Mouse (Mus musculus) NIH3T3 (cell line): ENCODE measurements around the gene Dock9.

ENCODE experiments used
- DNase-seq: peaks from one replicate; pipeline ENCODE4 v3.0.0-alpha.2; 2012; ENCODE audit warnings: low read depth

Gene Dock9

DNA sequence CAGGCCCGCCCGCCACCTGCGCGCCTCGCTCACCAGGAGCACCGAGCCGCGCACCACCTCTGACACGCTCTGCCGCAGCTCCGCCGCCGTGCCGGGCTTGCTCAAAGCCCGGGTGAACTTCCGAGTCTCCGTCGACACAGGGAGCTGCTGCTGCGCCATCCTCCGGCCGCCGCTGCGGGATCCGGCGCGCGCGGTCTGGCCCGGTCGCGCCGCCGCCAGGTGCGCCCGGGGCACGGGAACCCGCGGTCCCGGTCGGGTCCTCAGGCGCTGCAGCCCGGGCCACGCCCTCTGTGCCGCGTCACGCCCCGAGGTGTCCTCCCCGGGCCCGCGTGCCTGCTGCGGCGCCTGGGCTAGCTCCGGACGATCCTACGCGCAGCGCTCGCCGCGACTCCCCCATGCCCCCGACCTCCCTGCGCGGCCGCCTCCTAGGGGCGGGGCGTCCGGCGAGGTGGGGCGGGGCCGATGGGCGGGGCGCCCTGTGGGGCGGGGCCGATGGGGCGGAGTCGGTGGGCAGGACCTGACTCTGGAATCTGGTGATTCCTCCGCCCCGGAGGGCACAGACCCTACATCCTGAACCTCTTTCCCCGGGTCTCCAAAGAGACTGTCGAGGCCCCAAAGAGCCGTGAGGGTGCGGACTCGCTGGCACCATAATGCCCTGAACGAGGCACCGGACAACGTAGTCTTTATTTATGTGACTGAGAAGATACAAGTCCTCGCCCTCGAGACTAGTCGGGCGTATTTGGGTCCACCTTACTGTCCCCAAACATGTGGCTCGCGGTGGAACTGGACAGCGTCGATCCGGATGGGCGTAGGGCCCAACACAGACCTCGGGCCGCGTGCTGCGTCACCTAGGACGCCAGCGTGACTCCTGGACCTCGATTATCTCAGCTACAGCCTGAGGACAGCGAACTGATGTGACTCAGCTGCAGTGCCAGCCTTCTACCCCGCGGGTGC is at the start of gene Dock9:
Gene Dock9 (minus strand): TSS at position 381 of the 954 bp plus-strand sequence.
- peak; percentile 91 for DNase-seq

DNA sequence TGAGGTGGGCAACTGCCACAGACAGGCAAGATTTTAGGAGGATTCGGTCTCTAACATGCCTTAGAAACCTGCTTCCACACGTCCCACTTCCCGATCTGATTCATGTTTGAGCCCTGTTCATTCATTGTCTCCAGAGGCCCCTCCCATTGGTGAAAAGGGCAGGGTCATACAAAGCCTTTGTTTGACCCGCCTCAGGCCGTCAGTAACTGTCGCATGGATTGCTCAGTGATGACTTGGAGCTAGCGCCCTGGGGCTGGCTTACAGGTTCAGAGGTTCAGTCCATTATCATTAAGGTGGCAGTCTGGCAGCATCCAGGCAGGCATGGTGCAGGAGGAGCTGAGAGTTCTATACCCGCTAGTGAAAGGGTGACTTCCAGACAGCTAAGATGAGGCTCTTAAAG is 46.8 kb upstream of the Dock9 start:
- DNase-seq = no peak

DNA sequence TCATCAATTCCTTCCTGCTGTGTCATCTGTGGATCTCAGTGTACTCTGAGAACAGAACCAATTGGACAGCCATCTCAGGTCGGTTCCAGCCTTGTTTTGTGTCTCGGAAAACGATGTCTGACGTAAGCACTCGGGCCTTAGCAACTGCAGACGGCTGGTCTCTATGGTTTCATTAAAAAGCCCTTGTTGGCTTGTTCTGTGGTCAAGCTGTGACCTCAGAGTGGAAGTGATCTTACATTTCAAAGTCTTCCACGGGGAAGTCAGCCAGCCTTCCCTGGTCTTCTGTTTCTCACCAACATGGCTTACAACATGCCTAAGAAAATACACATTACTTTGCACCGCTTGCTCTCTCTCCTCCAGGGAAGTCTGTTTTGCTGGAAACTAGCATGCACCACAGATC is 42.6 kb upstream of the Dock9 start:
- no peak for DNase-seq

DNA sequence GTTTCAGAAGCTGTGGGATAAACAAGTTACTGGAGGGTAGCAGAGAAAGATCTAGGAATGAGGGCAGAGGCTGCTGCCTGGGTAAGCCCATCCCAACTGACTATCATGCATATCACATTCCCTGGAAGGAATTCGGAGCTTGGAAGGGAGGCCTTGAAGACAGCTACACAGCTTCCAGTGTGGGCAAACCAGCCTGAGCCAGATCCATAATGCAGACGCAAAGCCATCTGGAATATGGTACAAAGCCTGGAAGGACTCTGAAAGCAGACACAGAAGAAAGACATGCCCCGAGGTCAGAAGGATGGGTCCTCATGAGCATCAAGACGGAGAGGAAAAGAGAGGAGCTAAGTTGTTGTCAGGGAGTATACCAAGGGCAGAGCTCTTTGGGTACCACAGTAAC is 40.5 kb upstream of the Dock9 start:
- no peak for DNase-seq

DNA sequence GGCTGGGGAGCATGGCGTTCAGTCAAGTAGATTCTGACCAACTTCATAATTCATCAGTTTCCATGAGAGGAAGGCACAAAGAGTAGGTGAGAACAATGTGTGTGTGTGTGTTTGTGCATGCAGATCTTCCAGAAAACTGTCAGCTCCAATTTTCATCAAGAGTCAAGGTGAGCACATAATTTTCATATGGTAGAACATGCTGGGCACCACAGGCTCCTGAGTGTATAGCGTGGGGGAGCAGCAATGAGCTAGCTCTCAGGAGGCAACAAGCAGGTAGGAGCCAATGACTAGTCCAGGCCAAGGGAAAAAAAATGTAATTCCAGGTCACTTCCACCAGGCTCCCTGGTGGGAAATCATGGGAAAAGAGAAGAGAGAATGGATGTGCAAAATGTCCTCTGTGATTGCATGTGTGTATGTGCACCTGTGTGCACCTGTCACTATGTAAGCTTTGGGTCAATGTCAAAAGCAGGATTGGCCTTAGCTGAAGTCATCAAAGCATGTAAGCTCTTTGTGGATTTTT is 35.4 kb upstream of the Dock9 start:
- DNase-seq = no peak

DNA sequence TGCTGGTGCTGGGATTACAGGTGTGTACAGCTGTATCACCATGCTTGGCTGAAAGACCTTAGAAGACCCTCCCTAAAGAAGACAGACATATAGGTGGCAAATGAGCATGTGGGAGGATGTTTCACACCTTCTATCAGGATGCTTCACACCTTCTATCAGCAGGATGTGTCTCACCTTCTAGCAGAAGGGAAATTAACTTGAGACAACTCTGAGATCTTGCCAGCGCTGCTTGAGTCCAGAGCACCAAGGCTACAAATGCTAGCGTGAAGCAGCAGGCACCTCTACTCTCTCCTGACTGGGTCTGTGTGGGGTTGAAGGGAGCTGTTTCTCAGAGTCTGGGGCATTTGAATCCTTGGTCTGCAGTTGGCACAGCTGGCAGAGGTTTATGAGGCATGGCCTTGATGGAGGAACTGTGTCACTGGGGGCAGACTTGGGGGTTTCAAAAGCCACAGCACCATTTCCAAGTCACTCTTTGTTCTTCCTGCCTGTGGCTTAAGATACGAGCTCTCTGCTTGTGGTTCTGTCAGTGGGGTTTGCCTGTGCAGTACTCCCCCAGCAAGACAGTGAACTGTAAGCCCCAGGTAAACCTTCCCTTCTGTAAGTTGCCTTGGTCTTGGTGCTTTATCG is 32.3 kb upstream of the Dock9 start:
- DNase-seq = no peak

DNA sequence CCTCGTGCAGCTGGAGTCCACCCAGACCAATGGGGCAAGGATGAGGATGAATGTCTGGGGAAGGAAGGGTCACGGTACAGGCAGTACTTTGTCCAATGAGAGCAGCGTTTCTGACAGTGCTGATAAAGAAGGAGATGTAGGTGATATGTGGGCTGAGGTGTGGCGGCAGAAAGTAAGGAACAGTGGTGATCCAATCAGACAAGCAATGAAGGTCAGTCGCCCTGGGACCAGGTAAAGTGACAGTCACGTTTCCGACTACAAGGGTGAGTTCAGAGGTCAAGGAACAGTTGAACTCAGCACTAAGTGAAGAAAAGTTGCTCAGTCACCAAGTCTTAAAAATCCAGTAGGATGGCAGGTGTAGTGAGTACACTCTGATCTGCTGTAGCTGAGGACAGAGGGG is 29.5 kb upstream of the Dock9 start:
- peak; percentile 16 for DNase-seq

DNA sequence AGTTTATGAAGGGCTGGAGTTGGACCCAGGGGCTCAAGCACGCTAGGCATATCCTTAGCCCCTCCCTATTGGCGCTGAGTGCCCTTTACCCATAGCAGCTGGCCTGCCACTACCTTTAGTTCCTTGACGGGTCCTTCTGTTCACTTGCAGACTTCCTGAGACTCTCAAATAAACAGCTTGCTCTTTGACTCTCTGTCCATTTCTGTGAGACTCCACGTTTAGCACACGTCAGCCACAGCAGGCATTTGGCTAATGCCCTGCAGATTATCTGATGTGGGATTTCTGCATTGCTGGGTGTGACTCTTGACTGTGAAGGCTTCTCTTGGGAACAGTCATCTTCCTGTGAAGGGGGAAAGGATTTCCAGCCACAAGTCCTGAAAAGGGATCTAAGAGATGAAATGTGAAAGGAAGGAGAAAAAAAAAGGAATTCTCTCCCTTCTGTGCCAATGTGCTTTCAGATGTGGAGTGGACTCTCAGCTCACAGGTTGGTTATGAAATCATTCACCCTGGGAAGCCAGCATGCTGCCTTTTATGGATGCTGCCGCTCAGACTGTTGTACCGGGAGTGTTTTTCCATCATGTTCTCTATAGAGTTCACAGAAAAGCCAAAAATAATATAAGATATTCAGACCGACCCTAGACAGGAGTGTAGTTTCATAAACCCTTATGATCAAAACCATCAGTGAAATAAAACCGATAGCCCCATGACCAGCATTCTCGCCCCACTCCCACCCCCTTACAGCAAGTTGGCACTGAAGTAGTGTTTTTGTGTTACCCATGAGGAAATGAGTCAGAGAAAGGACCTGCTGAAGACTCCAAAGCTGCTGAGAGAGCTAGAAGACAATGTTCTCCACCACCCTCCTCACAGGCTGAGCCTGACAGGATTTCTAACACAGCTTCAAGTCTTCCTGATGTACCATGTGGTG is 28.1 kb upstream of the Dock9 start:
- DNase-seq = peak; percentile 86

DNA sequence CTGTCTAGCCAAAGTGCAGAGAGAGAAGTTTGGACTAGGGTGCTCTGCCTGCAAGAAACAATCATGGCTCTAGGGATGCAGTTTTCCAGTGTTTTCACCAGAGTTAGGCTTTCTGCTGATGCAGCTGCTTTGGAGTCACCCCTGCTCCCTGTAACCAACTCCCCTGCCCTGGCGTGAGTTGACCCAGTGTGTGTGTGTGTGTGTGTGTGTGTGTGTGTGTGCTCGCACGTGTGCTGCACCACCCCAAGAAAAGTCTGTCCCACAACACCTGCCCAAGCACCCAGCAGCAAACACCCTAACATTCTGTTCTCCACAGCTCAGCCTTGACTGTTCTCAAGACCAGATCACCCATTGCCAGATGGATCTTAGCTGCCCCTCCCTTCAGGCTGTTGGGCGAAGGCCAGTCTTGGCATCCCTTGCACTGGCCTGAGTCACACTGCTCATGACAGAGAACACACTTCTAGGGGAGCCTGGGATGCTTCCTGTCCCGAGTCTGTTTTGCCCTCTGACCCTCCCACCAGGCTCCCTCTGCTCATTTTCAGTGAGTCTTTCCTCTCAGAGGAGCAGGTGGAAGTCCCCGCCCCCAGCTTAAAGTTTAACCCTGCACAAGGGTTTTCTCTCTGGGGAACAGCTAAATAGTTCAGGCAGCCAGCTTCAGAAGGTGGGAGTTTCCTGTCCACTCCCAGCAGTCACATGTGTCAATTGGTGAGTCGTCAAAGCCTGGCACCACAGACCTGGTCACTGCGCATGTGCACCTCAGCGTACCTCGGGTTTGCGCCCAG is 26.9 kb upstream of the Dock9 start:
- peak; percentile 97 for DNase-seq

DNA sequence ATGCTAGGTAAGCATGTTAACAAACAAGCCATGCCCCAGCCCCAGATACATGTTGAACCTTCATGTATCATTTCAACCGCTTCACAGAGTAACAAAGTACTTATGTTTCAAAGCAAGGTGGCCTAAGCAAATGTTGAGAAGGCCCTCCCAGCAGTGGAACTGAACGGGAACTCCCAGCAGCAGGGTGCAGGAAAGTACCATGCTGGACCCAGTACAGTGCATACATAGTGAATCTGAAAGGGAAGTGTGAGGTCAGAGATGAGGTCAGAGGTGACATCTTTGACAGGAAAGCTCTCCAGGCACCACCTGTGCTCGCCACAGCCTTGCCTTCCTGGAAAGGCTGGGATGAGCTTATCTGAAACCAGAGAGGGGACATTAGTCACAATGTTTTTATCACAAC is 25.4 kb upstream of the Dock9 start:
- DNase-seq = no peak

DNA sequence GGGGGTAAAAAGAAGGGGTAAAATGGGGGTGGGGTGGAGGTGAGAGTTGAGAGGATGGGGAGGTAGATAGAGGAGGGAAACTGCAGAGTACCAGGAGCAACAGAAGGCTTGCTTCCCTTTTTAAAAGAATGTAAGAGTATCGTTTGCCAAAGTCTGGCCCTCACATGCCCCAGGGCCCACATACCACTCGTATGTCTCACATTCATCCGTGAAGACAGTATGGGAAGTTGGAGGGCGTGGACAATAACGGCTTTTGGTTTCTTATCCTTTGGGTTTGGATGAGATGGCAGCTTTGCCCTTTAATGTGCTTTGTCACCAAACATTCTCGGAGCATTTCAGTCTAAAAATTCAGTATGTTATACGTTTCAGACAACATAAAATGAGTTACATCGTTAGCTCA is 24.9 kb upstream of the Dock9 start:
- peak; percentile 84 for DNase-seq

DNA sequence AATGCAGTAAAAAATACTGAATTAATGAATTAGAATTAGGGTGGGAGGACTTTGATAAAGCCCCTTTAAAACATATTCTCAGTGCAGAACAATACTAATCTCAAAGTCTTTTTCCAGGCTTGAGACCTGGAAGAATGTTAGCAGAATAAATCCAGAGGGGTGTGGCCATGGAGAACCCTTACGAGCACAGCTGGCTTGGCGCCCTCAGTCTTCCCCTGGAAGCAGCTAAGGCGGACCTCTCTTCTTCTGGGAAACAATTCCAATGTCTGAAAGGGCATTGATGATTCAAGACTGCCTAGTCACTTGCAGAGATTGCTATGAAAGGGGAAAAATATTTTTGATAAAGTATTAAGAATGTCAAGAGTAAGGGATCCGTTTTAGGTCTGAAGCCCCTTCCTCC is 9.2 kb upstream of the Dock9 start:
- DNase-seq = peak; percentile 61

DNA sequence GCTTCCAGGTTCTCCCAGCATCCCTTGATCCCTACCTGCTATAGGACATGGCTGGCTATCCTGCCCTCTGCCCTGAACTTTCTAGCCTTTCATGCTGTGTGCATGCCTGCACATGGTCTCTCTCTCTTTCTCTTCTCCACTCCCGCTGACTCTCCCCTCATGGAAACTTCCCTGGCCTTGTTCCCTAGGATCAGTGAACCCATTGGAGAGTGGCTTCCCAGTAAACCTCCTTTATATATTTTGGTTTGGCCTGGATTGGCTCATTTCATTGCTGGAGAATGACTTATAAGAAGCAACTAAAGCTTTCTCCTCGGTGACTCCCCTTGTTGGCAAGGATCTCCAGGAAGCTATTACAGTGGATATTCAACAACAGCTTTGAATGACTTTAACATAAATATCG is 8.7 kb upstream of the Dock9 start:
- peak; percentile 58 for DNase-seq

DNA sequence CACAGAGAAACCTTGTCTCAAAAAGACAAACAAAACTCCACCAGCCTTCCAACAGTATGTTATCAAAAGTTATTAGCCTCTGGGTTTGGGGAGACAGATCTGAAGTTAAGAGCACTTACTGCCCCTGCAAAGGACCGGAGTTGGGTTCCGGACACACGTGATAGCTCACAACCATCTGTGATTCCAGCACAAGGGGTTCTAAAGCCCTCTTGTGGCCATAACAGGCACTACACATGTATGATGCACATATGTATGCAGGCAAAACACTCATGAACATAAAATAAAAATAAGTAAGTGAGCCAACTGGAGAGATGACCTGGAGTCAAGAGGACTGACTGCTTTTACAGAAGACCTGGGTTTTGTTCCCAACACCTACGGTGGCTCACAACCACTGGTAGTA is 6.8 kb upstream of the Dock9 start:
- peak; percentile 33 for DNase-seq

DNA sequence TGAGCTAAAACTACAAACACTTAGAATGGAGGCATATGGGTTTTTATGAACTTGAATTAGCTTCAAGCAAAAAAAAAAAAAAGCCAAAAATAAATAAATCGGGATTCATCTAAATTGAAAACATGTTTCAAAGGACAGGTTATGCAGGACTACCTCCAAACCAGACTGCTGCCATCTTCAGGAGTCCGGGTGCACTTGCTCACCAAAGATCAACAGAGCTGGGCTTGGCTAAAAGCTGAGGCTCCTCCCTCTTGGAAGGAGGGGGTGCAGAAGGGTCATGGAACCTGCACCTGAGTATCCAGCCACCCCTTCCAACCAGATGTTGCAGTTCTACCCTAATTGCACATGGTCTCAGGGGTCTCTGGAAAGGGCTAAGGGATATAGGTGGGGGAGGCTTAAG is 3.3 kb upstream of the Dock9 start:
- peak; percentile 40 for DNase-seq

DNA sequence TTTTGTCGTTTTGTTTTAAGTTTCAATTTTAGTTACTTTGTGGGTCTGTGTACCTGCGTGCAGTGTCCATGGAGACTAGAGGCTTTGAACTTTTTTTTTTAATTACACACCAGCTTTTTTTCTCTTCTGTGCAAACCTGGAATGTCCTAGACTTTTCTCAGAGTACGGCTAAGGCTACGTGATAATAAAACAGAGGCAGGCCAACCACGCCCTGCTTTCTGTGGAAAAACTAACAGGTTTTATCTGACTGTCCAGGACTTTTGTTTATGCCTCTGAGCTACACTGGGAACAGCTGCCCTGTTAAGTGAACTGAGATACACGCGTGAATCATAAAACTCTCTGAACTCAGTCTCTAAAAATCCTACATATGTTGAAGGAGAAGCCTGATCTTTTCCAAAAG is 1.5 kb upstream of the Dock9 start:
- no peak for DNase-seq

DNA sequence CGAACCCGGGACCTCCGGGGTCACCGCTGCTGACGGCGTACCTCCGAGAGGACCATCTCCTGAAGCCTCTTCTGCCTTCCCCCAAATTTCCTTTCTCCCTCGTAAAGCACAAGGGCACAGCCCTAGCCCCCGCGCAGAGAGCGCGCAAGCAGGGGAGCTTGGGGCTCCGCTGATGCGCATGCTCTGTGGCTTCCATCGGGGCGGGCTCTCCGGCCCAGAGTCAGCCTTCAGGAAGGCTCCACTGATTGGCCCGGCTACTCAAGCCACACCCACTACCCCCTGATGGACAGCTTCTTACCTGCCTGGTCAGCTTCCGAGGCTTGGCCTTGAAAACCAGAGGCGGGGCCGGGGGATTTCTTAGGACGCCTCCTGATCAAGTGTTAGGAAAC is 768 bp upstream of the Dock9 start:
- peak; percentile 95 for DNase-seq

DNA sequence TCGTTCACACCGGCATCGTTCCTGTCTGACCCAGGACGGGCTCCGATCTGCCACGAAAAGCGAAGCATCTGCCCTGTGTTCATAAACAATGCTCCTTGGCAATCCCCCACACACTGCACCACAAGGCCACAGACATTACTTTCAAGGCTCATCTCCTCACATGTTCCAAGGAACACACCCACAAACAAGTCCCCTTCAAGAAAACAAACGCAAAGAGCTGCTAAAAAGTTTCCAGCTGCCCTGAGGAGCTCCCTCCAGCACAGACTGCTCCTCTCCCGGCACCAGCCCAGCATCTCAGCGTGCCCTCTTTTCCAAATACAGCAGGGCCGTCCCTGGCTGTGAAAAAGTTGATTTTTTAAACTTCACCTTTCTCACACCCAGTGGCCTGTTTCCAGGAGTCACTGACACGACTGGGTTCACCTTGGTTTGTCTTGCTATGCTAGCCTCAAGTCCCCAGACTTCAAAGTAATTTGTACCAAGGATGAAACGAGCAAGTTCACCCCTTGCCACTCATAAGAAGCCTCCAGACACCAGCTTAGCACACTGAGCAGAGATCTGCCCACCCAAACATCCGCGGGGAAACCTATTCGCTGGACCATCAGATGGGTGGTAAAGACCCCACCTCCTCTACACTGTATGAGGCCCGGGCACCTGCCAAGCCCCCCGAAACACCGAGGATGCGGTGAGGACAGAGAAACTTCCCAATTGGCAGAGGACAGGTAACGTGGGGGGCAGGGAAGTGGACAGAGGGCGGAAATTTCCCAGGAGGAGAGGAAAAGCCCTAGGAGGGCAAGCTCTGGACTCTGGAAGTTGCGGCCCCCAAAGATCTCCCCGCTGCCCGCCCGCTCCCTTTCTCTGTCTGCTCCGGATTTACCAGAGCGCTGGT is 823 bp downstream of the Dock9 start:
- DNase-seq = no peak

DNA sequence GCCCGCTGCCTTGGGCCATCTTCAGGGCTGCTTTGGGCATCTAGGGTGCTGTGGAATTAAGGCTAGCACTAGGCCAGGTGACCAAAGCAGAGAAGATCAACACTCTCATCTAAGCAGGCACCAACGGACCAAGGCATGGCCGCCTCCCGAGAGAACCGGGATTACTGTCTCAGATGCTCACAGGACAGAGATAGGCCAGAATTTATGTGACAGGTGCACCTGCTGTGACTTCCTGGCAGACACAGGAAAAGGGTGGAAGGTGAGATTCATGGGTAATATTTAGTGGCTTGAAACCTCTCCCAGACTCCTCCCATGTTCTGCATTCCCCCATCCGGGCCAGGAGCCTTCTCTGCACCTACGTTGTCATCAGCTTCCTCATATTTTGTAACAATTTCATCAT is 2.1 kb downstream of the Dock9 start:
- DNase-seq = no peak

DNA sequence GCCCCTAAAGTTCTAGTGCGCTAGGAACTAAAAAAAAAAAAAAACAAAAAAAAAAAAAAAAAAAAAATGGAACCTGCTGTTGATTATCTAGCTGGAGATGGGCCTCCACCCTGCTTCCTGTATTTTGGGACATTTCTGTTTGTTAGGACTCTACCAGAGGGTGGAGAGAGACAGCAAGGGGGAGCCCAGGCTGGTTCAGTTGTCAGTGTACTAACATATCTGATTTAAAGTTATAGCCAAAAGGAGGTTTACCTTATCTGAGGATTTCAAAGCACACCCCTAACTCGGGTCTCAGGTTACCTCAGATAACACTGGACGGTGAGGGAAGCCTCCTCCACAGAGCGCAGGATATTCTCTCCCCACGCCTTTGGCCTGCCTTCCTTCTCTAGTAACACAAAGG is 4.0 kb downstream of the Dock9 start:
- DNase-seq = no peak
